Mouse (Mus musculus) kidney, adult 10 weeks (tissue): Measurements from ENCODE around the gene Bag6. TPM values are rescaled to one million over a fixed set of nuclear protein-coding genes. Genes with fewer than 3 reads are reported as not detected.

Source experiments
- polyA plus RNA-seq: library from polyadenylated mRNA; stranded (reverse); fragments of 350-450 nt; fragmentation: Illumina TruSeq; extraction: RNeasy Lipid Tissue Mini Kit (QIAGEN cat#74804); gene quantifications from one replicate; pipeline ENCODE4 v1.2.3, GENCODE M21; 2014; ENCODE audit warnings: low read depth, low replicate concordance

Gene Bag6
- polyA plus RNA-seq = 3.9 TPM

GRCm38 (mm10) chr17:35134801-35135590 lies at the start of gene Bag6:
Bag6 (plus strand) TSS chr17:35135178.

DNA sequence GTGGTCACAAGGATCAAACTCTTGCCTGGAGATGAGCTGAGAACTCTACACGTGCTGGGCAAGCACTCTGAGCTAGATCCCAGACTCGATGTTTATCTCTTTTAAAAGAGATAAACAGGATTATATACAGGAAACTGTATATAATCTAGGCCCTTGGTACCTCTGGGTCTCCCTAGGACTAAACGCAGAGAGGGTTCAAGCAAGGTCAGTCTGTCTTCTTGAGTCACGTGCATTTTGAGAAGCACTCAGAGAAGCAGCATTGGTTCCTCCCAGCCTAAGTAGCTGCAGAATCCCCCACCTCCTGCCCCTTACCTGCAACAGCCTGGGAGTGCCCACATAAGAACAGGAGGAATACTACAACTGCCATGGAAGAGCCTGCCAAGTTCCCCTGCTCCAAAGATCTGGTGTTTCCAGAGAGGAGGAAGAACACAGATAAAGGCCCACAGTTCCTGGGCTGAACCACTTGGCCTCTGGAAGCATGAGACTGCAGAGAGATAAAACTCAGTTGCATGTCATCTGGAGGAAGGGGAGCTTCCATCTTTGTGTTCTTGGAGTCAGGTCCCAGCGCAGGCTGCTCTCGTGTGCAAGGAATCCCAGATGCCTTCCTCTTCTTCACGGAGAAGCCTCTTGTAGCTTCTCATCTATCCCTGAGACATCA lies 49.6 kb upstream of the Bag6 start, which contains the start of gene Ly6g6f:
Gene Ly6g6f, minus strand, starts transcription at position 403 of the 658 bp plus-strand sequence.

DNA sequence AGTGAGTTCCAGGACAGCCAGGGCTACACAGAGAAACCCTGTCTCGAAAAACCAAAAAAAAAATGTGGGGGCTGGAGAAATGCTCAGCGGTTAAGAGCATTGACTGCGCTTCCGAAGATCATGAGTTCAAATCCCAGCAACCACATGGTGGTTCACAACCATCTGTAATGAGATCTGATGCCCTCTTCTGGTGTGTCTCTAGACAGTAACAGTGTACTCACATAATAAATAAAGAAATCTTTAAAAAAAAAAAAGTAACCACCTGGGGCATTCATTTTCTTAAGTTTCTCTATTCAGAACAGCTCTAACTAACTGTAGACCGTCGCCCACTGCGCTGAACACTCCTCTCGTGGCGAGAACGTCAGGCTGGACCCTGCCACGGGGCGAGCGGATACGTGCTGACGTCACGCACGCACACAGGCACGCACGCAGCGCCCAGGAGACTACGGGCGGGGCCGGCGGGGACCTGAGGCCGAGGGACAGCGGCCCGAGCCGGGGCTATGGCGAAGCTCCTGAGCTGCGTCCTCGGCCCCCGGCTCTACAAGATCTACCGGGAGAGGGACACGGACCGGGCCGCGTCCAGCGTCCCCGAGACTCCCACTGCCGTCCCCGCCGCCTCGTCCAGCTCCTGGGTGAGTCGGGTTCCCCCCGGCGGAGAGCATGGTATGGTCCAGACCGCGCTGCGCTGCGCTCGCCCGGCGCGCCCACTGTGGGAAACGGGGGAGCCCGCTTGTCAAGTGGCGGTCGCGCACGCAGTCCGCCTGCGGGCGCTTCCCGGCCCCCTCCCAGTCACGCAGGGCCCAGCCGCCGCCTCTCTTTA lies 45.9 kb upstream of the Bag6 start, which contains the start of gene Abhd16a:
Gene Abhd16a, plus strand, starts transcription at position 439 of the 820 bp plus-strand sequence.

DNA sequence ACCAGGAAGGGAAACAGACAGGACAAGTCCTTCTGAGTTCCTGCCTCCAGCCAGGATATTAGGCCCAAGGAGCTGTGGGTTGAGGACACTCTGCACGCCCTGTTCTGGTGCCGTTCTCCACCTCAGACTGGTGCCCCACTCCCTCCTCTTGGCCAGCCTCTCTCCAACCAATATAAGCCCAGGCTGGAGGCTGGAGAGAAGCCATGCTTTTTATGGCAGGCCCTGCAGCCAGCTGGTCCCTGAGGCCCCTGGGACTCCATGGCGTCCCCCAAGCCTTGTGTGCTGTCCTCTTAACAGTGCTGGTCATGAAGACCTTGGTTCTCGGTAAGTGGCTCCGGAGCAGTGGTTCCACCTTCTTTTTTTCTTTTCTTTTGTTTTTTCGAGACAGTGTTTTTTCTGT lies 26.9 kb upstream of the Bag6 start, which contains the start of gene Ly6g5c:
Gene Ly6g5c, plus strand, starts transcription at position 183 of the 400 bp plus-strand sequence.

DNA sequence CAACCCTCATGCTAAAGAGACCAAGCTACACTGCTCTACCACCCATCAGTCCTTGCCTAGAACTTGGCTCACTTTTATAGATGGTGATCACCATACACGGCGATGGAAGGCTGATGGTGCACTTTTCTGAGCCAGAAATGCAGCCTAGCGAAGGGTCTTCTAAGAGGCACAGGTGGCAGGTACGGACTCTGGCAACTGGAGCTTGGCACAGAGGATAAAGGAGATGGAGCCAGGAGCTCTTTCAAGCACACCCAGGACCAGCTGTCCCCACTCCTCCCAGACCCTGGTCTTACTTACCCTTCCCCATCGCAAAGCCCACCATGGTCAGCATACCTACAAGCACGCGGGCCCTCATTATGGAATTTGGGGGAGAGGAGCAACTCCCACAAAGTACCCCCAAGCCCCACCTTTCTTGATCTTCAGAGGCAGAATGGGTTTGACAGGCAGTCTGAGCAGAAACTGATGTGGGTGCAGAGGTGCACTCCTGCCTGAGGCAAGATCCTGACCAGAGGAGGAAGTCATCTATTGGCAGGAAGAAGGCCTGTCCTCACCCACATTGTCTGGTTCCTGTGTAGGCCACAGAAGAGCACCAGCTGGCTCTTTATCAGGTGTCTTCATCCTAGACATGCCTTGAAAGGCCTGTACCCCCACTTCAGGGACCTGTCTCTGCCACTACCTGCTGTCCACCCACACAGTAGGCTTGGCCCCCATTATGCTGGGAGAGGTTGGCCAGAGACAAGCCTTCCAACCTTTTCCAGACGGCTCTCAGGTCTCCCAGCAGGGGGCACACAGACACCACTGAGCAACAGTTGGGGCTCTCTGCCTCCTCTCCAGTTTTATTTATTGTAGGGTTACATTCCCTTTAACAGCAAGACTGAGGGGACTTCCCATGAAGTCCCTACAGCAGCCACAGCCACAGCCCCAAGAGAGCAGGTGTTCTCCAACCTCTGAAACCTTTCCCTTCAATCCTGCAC lies 19.6 kb upstream of the Bag6 start, which contains the start of gene Ly6g5b:
Gene Ly6g5b, minus strand, starts transcription at position 383 of the 974 bp plus-strand sequence.

GRCm38 (mm10) chr17:35121143-35121799 lies 13.7 kb upstream of the Bag6 start, which contains the start of gene Gpank1:
Gpank1 (plus strand) TSS chr17:35121455.

GRCm38 (mm10) chr17:35121871-35122303 lies 13.1 kb upstream of the Bag6 start, which contains the start of gene Csnk2b:
Csnk2b (minus strand) TSS chr17:35122053.

GRCm38 (mm10) chr17:35126206-35126611 lies 8.8 kb upstream of the Bag6 start, which contains the start of gene D17H6S53E:
D17H6S53E (plus strand) TSS chr17:35126373.

GRCm38 (mm10) chr17:35131500-35132173 lies 3.3 kb upstream of the Bag6 start, which contains the start of gene Apom:
Apom (minus strand) TSS chr17:35132050.

GRCm38 (mm10) chr17:35164568-35165450 lies 29.8 kb downstream of the Bag6 start, which contains the start of gene Prrc2a:
Prrc2a (minus strand) TSS chr17:35164897.

GRCm38 (mm10) chr17:35175968-35176367 lies 41.0 kb downstream of the Bag6 start, which contains the start of gene Aif1:
Aif1 (minus strand) TSS chr17:35176068.

GRCm38 (mm10) chr17:35187959-35188610 lies 53.1 kb downstream of the Bag6 start, which contains the start of gene Lst1:
Lst1 (minus strand) TSS chr17:35188439.

DNA sequence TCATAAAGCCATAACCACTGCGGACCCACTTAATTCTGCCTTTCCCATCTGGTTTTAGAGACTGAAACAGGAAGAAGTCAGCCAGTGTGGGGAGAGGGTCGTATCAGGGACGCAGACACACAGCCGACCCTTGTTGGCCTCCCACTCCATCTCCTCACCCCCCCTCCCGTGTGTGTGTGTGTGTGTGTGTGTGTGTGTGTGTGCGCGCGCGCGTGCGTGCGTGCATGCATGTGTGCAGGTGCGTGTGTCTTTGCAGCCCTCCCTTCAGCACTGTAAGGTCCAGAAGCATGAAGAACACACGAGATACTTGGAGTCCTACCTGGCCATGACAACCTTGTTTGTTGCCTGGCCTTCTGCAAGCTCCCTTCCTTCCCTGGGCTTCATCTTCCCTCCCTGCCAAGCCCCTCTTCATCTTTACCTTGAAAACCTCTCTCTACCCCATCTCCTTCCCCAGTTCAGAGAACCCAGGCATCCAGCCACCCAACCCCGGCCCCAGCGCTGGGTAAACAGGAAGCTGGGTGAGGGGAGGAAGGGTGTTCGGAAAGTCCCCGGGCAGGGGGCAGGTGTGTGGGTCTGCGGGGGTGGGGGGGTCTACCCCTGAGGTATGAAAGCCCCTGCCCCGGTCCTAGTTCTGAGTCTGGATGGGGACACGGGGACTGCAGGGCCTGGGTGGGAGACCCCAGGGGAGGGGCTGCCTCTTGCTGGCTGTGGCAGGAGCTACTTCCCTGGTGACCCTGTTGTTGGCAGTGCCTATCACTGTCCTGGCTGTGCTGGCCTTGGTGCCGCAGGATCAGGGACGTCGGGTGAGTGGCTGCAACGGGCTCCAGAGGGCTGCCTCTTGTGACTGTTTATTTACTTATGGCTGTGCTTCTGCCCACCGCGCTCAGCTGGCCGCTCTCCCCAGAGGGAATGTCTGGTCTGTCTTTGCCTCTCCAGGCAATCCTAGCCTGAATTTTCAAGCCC lies 59.2 kb downstream of the Bag6 start, which contains the start of gene Ltb:
Gene Ltb, plus strand, starts transcription at position 559 of the 963 bp plus-strand sequence.

